Mouse (Mus musculus): ENCODE measurements around the gene Rapgef3.

DNA sequence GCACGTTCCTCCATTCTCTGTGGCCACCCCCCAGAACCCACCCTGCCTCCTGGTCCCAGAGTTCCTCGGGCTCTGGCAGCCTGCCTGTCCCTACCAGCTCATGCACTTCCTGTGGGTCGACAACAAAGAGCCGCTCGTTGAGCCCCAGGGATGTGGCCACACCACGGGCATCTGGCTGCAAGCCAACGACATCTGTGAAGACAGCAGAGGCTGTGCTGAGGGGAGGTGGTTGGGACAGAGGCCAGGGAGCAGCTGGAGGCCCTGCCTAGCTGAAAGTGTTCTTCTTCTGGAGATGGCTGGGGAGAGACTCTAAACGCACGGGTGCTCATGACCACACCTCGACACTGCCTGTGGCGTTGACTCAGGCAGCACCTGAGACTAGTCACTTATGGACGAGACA, 17.1 kb downstream of the Rapgef3 start:
- TF ChIP-seq POLR2A (IDR thresholded peaks at IDR 0.05; ENCODE audit: borderline replicate concordance, low read depth, low read length) (no peak), CTCF (IDR thresholded peaks at IDR 0.05; ENCODE audit: low read depth, low read length) (no peak)

Data from bone marrow macrophage, adult 2 months (primary cell).